Mouse (Mus musculus): ENCODE results near the gene Nr2e3. TPM values are rescaled to one million over a fixed set of nuclear protein-coding genes. Genes with fewer than 3 reads are reported as not detected.

Gene Nr2e3
- polyA plus RNA-seq, 1 experiment from 2014 or later = not detected

GRCm38 (mm10) chr9:59914761-59915160 lies 45.7 kb downstream of the Nr2e3 start:
- Histone ChIP-seq H3K27me3 (ENCODE audit: control insufficient read depth, insufficient read depth, low read length) (no peaks in the 10 kb centered on the region), H3K4me2 (ENCODE audit: low read length) (no peak overlapping the region), H3K4me1 (ENCODE audit: control insufficient read depth in 2 of 2, insufficient read depth in 2 of 2, low read length in 2 of 2) (no peaks in the 10 kb centered on the region), H3K27ac (replicated peaks in 1 of 2; ENCODE audit: control insufficient read depth in 1 of 2, insufficient read depth in 1 of 2, low read depth in 2 of 2, low read length in 2 of 2) (no peak overlapping the region), H3K9me3 (ENCODE audit: control insufficient read depth, low read length) (no peaks in the 10 kb centered on the region), H3K9ac (ENCODE audit: low read length) (no peak overlapping the region), H3K36me3 (ENCODE audit: control insufficient read depth, insufficient read depth, low read length) (peaks cover 38% of the 10 kb centered on the region), H3K4me3 (ENCODE audit: control insufficient read depth in 1 of 2, insufficient read depth in 1 of 2, low read depth in 1 of 2, low read length in 2 of 2) (no peak overlapping the region)
- ATAC-seq (ENCODE audit: insufficient number of reproducible peaks, insufficient read depth, low FRiP score, low read depth) = no peak
- 93% methylated on average over 1 of the region's 1 CpGs for WGBS

GRCm38 (mm10) chr9:59903382-59903781 lies 57.1 kb downstream of the Nr2e3 start:
- WGBS = 48% methylated on average over 1 of the region's 1 CpGs

More at GRCm38 (mm10) chr9:59903382-59903781, 57.1 kb downstream of the Nr2e3 start:
- no peak for ATAC-seq (ENCODE audit: insufficient number of reproducible peaks, insufficient read depth, low FRiP score, low read depth)
- Histone ChIP-seq H3K4me1 (ENCODE audit: control insufficient read depth in 2 of 2, insufficient read depth in 2 of 2, low read length in 2 of 2) (no peaks in the 10 kb centered on the region; a peak in 1 of 4 replicates), H3K4me3 (ENCODE audit: control insufficient read depth in 1 of 2, insufficient read depth in 1 of 2, low read depth in 1 of 2, low read length in 2 of 2) (no peak overlapping the region), H3K27ac (replicated peaks in 1 of 2; ENCODE audit: control insufficient read depth in 1 of 2, insufficient read depth in 1 of 2, low read depth in 2 of 2, low read length in 2 of 2) (no peak overlapping the region), H3K27me3 (ENCODE audit: control insufficient read depth, insufficient read depth, low read length) (no peaks in the 10 kb centered on the region), H3K36me3 (ENCODE audit: control insufficient read depth, insufficient read depth, low read length) (peaks cover 24% of the 10 kb centered on the region), H3K9ac (ENCODE audit: low read length) (no peak overlapping the region), H3K4me2 (ENCODE audit: low read length) (no peak overlapping the region), H3K9me3 (ENCODE audit: control insufficient read depth, low read length) (no peaks in the 10 kb centered on the region)

Other genes with a start within 250 kb of the Nr2e3 start
- 10.9 and 12.6 TPM in 2 replicates for gene Senp8, start 209.9 kb downstream of the Nr2e3 start, polyA plus RNA-seq (2014; fragmentation: Nextera tagmentation; extraction: Ambion mirVana)
- 12.1 and 12.4 TPM in 2 replicates for gene Myo9a, start 209.8 kb downstream of the Nr2e3 start, polyA plus RNA-seq (2014; fragmentation: Nextera tagmentation; extraction: Ambion mirVana)

Data from heart, embryonic 14.5 days (tissue).